8 mouse cellular contexts compared by ENCODE assay signal in genomic region chr14:54464293-54465005, GRCm38 (mm10). TPM values are rescaled to one million over a fixed set of nuclear protein-coding genes. Genes with fewer than 3 reads are reported as not detected.
DNase-seq lines count a peak whose midpoint lies in the region; ATAC-seq and TF ChIP-seq lines count a peak whose summit lies in the region.

No protein-coding gene starts in this region.

- no peaks in the 10 kb centered on the region for H3K27me3 ChIP-seq in liver, postnatal 0 days (ENCODE audit: insufficient read depth, low read length)
- H3K27me3 ChIP-seq in neural tube, embryonic 11.5 days (ENCODE audit: control insufficient read depth, insufficient read depth, low read length), result no peaks in the 10 kb centered on the region

- TF ChIP-seq EP300 in liver, postnatal 0 days (IDR thresholded peaks at IDR 0.05; ENCODE audit: low read depth), result no peak; the same call in 1 of the 2 replicates

- 1% methylated on average over 52 of the region's 57 CpGs for WGBS in liver, postnatal 0 days (ENCODE audit: insufficient replicate concordance)
- WGBS in neural tube, embryonic 11.5 days, result 1% methylated on average over 54 of the region's 57 CpGs

- peaks cover 35% of the 10 kb centered on the region for H3K36me3 ChIP-seq in liver, postnatal 0 days (replicated peaks; ENCODE audit: insufficient read depth, low read length)
- peaks cover 8% of the 10 kb centered on the region for H3K36me3 ChIP-seq in neural tube, embryonic 11.5 days (ENCODE audit: control insufficient read depth, insufficient read depth, low read length)

- H3K4me1 ChIP-seq in liver, postnatal 0 days (ENCODE audit: insufficient read depth), result peaks cover 20% of the 10 kb centered on the region
- H3K4me1 ChIP-seq in neural tube, embryonic 11.5 days (ENCODE audit: control insufficient read depth, insufficient read depth, low read length), result no peaks in the 10 kb centered on the region

- TF ChIP-seq CTCF in liver, postnatal 0 days (IDR thresholded peaks at IDR 0.05; ENCODE audit: low read depth), result peak; percentile 83

- peak overlapping the region; percentile 97 for H3K27ac ChIP-seq in liver, postnatal 0 days (ENCODE audit: low read depth)
- peak overlapping the region; percentile 44 for H3K27ac ChIP-seq in neural tube, embryonic 11.5 days (ENCODE audit: low read depth, low read length)

- H3K9ac ChIP-seq in liver, postnatal 0 days (replicated peaks), result peak overlapping the region; percentile 96
- peak overlapping the region; percentile 77 for H3K9ac ChIP-seq in neural tube, embryonic 11.5 days (ENCODE audit: low read length)

- H3K4me2 ChIP-seq in liver, postnatal 0 days (ENCODE audit: low read depth, low read length), result peak overlapping the region; percentile 94
- peak overlapping the region; percentile 88 for H3K4me2 ChIP-seq in neural tube, embryonic 11.5 days (ENCODE audit: low read depth)

- ATAC-seq in liver, postnatal 0 days, result peak; percentile 77
- peak; percentile 77 for ATAC-seq in neural tube, embryonic 11.5 days (ENCODE audit: insufficient read depth, low FRiP score, low TSS enrichment)

- peak; percentile 86 for DNase-seq in CD4-positive helper T cell, adult 2 months (ENCODE audit: low read depth, low spot score)
- DNase-seq in adipocyte (ENCODE audit: low spot score), result peak; percentile 82
- peak; percentile 87 for DNase-seq in embryo, embryonic 10.5 days (ENCODE audit: low spot score)
- peak; percentile 98 for DNase-seq in heart, adult 11 months
- peak; percentile 87 for DNase-seq in kidney, adult 11 months
- peak; percentile 81 for DNase-seq in liver, postnatal 0 days
- DNase-seq in neural tube, embryonic 11.5 days (ENCODE audit: low spot score), result peak; percentile 73
- DNase-seq in testis, postnatal 14 days (ENCODE audit: low spot score), result peak; percentile 68

- H3K4me3 ChIP-seq in liver, postnatal 0 days (ENCODE audit: low read depth, low read length), result peak overlapping the region; percentile 96
- H3K4me3 ChIP-seq in neural tube, embryonic 11.5 days (ENCODE audit: low read depth, low read length), result peak overlapping the region; percentile 74

- H3K9me3 ChIP-seq in liver, postnatal 0 days (ENCODE audit: low read length), result no peaks in the 10 kb centered on the region
- H3K9me3 ChIP-seq in neural tube, embryonic 11.5 days (ENCODE audit: control insufficient read depth, low read length), result no peaks in the 10 kb centered on the region

RNA-seq across cellular contexts. Expression of gene Lrp10, which starts 0.5 kb away (rescaled TPM):
- polyA plus RNA-seq in liver, postnatal 0 days (2015; fragmentation: Nextera tagmentation; extraction: Ambion mirVana), result 20.9 and 25.3 TPM in 2 replicates
- 24.5 and 26.6 TPM in 2 replicates for polyA plus RNA-seq in neural tube, embryonic 11.5 days (2014; fragmentation: Nextera tagmentation; extraction: Ambion mirVana)

RNA-seq across cellular contexts. Expression of gene Rem2, which starts 11.5 kb away (rescaled TPM):
- polyA plus RNA-seq in liver, postnatal 0 days (2015; fragmentation: Nextera tagmentation; extraction: Ambion mirVana), result 0.66 and 0.87 TPM in 2 replicates
- polyA plus RNA-seq in neural tube, embryonic 11.5 days (2014; fragmentation: Nextera tagmentation; extraction: Ambion mirVana), result 23.3 and 26.2 TPM in 2 replicates

RNA-seq across cellular contexts. Expression of gene Mmp14, which starts 33.0 kb away (rescaled TPM):
- 38.1 and 39.8 TPM in 2 replicates for polyA plus RNA-seq in liver, postnatal 0 days (2015; fragmentation: Nextera tagmentation; extraction: Ambion mirVana)
- 69.6 and 70.6 TPM in 2 replicates for polyA plus RNA-seq in neural tube, embryonic 11.5 days (2014; fragmentation: Nextera tagmentation; extraction: Ambion mirVana)

RNA-seq across cellular contexts. Expression of gene Mrpl52, which starts 37.7 kb away (rescaled TPM):
- polyA plus RNA-seq in liver, postnatal 0 days (2015; fragmentation: Nextera tagmentation; extraction: Ambion mirVana), result 261 and 284 TPM in 2 replicates
- 190 and 216 TPM in 2 replicates for polyA plus RNA-seq in neural tube, embryonic 11.5 days (2014; fragmentation: Nextera tagmentation; extraction: Ambion mirVana)

RNA-seq across cellular contexts. Expression of gene Slc7a7, which starts 46.9 kb away (rescaled TPM):
- 5.0 and 5.1 TPM in 2 replicates for polyA plus RNA-seq in liver, postnatal 0 days (2015; fragmentation: Nextera tagmentation; extraction: Ambion mirVana)
- polyA plus RNA-seq in neural tube, embryonic 11.5 days (2014; fragmentation: Nextera tagmentation; extraction: Ambion mirVana), result 4.5 and 4.8 TPM in 2 replicates

Comparison
In these comparisons a context has a peak if more than half of its experiments do, and no peak if none do; other contexts are left out.
1. Peak in every context shown above with its lines: DNase-seq, ATAC-seq, H3K4me3 ChIP-seq and H3K27ac ChIP-seq.
2. RNA of gene Rem2, which starts 11.5 kb away (polyA plus RNA-seq): 23.3 to 26.2 TPM in neural tube, embryonic 11.5 days; 0.66 to 0.87 TPM in liver, postnatal 0 days; every median in the first group is over 10 times any median in the second.